Mouse (Mus musculus): ENCODE measurements around the gene Stx2. TPM values are rescaled to one million over a fixed set of nuclear protein-coding genes. Genes with fewer than 3 reads are reported as not detected.
"Not testable (repeated sequence)": the region's sequence is repeated elsewhere in the genome, so short reads cannot be mapped to it uniquely, and the experiment has no call there.

Gene Stx2
- polyA plus RNA-seq, 1 experiment from 2014 or later = 36.7 TPM

- H3K36me3 ChIP-seq (ENCODE audit: insufficient read depth, low read length) = no peaks in the 10 kb centered on the region
- H3K4me2 ChIP-seq (replicated peaks; ENCODE audit: low read depth, low read length) = no peak overlapping the region
- no peaks in the 10 kb centered on the region for H3K4me1 ChIP-seq (ENCODE audit: insufficient read depth, low read length)
- no peak for ATAC-seq (ENCODE audit: low FRiP score, low TSS enrichment)
- no peak overlapping the region for H3K4me3 ChIP-seq (ENCODE audit: low read length)
- no peak overlapping the region for H3K9ac ChIP-seq (replicated peaks; ENCODE audit: low read length)
- 45% methylated on average over 4 of the region's 4 CpGs for WGBS
- no peak overlapping the region for H3K27ac ChIP-seq (ENCODE audit: low read length)
- H3K9me3 ChIP-seq (ENCODE audit: low read length) = peaks cover 11% of the 10 kb centered on the region
- no peaks in the 10 kb centered on the region for H3K27me3 ChIP-seq (ENCODE audit: insufficient read depth, low read length)
These were observed 44.0 kb downstream of the Stx2 start for GRCm38 (mm10) chr5:128964353-128964752.

GRCm38 (mm10) chr5:128958916-128959315 is 49.5 kb downstream of the Stx2 start:
- no peaks in the 10 kb centered on the region for H3K27me3 ChIP-seq (ENCODE audit: insufficient read depth, low read length)
- no peak overlapping the region for H3K27ac ChIP-seq (ENCODE audit: low read length)
- H3K36me3 ChIP-seq (ENCODE audit: insufficient read depth, low read length) = no peaks in the 10 kb centered on the region
- WGBS = 78% methylated on average over 3 of the region's 3 CpGs
- no peaks in the 10 kb centered on the region for H3K4me1 ChIP-seq (ENCODE audit: insufficient read depth, low read length)
- no peak overlapping the region for H3K4me3 ChIP-seq (ENCODE audit: low read length)
- no peak overlapping the region for H3K9ac ChIP-seq (replicated peaks; ENCODE audit: low read length)
- H3K4me2 ChIP-seq (replicated peaks; ENCODE audit: low read depth, low read length) = no peak overlapping the region
- peaks cover 14% of the 10 kb centered on the region for H3K9me3 ChIP-seq (ENCODE audit: low read length)
- no peak for ATAC-seq (ENCODE audit: low FRiP score, low TSS enrichment)

DNA sequence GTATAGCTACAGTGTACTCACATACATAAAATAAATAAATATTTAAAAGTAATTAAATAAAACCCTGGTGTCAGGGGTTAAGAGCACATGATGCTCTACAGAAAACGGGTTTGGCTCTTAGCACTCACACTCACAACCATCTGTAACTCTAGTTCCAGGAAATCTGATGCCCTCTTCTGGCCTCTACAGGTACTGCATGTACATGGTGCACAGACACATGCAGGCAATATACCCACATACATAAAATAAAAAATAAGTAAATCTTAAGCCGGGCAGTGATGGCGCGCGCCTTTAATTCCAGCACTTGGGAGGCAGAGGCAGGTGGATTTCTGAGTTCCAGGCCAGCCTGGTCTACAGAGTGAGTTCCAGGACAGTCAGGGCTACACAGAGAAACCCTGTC is 54.0 kb downstream of the Stx2 start:
- peaks cover 15% of the 10 kb centered on the region for H3K27me3 ChIP-seq (ENCODE audit: insufficient read depth, low read length)
- not testable (repeated sequence) for ATAC-seq (ENCODE audit: low FRiP score, low TSS enrichment); H3K9ac ChIP-seq (replicated peaks; ENCODE audit: low read length); H3K4me3 ChIP-seq (ENCODE audit: low read length); H3K4me1 ChIP-seq (ENCODE audit: insufficient read depth, low read length); H3K4me2 ChIP-seq (replicated peaks; ENCODE audit: low read depth, low read length); H3K27ac ChIP-seq (ENCODE audit: low read length); H3K9me3 ChIP-seq (ENCODE audit: low read length); H3K36me3 ChIP-seq (ENCODE audit: insufficient read depth, low read length)
- WGBS = 92% methylated on average over 5 of the region's 5 CpGs

GRCm38 (mm10) chr5:128953278-128954070 is 54.9 kb downstream of the Stx2 start, which contains the start of gene Rimbp2:
TSS of gene Rimbp2 (minus strand) at chr5:128953486.
- peaks cover 3% of the 10 kb centered on the region; the same call in 1 of the 2 replicates for H3K9me3 ChIP-seq (ENCODE audit: low read length)
- H3K4me2 ChIP-seq (replicated peaks; ENCODE audit: low read depth, low read length) = peak within 1 kb of the TSS; percentile 66
- H3K27me3 ChIP-seq (ENCODE audit: insufficient read depth, low read length) = peaks cover 15% of the 10 kb centered on the region
- WGBS = 11% methylated on average over 17 of the region's 17 CpGs
- H3K9ac ChIP-seq (replicated peaks; ENCODE audit: low read length) = 0 out of 2 replicates have a peak within 1 kb of the TSS, but pooled peaks have one; percentile 8
- H3K36me3 ChIP-seq (ENCODE audit: insufficient read depth, low read length) = no peaks in the 10 kb centered on the region
- peak within 1 kb of the TSS; percentile 40 for H3K4me3 ChIP-seq (ENCODE audit: low read length)
- H3K27ac ChIP-seq (ENCODE audit: low read length) = no peak within 1 kb of the TSS
- H3K4me1 ChIP-seq (ENCODE audit: insufficient read depth, low read length) = peaks cover 7% of the 10 kb centered on the region; the same call in 1 of the 2 replicates
- peak; percentile 84; the same call in 1 of the 2 replicates for ATAC-seq (ENCODE audit: low FRiP score, low TSS enrichment)

DNA sequence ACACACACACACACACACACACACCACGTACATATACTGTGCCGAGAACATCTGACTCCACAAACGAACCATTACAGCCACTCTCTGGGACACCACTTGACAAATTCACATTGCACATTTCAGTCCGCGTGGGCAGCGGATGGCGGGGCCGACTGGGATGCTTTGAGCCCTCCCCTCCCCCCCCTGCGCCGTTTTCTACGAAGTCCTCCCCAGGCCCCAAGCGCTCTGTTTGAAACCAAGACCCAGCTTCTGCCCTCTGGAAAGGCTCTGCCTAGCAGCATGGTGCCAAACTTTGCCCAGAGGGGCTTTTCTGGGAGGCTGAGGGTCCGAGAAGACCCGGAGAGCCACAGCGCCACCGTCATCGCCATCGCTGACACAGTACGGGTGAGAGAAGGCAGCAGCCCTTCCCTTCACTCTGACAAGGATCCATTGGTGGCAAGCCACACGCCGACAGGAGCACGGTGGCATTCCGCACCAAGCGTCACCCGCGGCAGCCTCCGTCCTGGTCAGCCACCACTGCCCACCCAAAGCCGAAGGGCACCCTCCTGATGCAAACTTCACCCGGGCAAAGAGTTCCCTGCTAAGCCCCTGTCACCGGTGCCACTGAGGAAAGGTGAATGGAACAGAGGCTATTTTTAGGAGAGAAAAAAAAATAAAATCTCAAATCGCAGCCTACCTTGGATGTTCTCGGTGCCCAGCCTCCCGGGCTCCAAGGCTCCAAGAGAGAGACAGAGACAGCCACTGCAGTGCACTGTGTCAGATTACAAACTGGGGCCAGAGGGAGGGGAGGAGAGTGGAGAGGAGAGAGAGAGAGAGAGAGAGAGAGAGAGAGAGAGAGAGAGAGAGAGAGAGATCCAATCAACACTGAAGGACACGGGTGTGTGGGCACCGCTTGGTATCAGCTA is 55.8 kb downstream of the Stx2 start:
- H3K9me3 ChIP-seq (ENCODE audit: low read length) = peaks cover 3% of the 10 kb centered on the region; the same call in 1 of the 2 replicates
- H3K27ac ChIP-seq (ENCODE audit: low read length) = no peak overlapping the region
- 0 out of 2 replicates have a peak, but pooled peaks have one; percentile 33 for ATAC-seq (ENCODE audit: low FRiP score, low TSS enrichment)
- 0 out of 2 replicates have a peak overlapping the region, but pooled peaks have one; percentile 8 for H3K9ac ChIP-seq (replicated peaks; ENCODE audit: low read length)
- peaks cover 7% of the 10 kb centered on the region; the same call in 1 of the 2 replicates for H3K4me1 ChIP-seq (ENCODE audit: insufficient read depth, low read length)
- peak overlapping the region; percentile 66 for H3K4me2 ChIP-seq (replicated peaks; ENCODE audit: low read depth, low read length)
- no peaks in the 10 kb centered on the region for H3K36me3 ChIP-seq (ENCODE audit: insufficient read depth, low read length)
- 2% methylated on average over 35 of the region's 35 CpGs for WGBS
- H3K27me3 ChIP-seq (ENCODE audit: insufficient read depth, low read length) = peaks cover 15% of the 10 kb centered on the region
- H3K4me3 ChIP-seq (ENCODE audit: low read length) = peak overlapping the region; percentile 40

GRCm38 (mm10) chr5:128951472-128951871 is 56.9 kb downstream of the Stx2 start:
- ATAC-seq (ENCODE audit: low FRiP score, low TSS enrichment) = no peak
- whole genome bisulfite sequencing = 38% methylated on average over 4 of the region's 4 CpGs
- Histone ChIP-seq H3K4me3 (ENCODE audit: low read length) (no peak overlapping the region), H3K9me3 (ENCODE audit: low read length) (peaks cover 3% of the 10 kb centered on the region; the same call in 1 of the 2 replicates), H3K27me3 (ENCODE audit: insufficient read depth, low read length) (peaks cover 15% of the 10 kb centered on the region), H3K9ac (replicated peaks; ENCODE audit: low read length) (no peak overlapping the region), H3K27ac (ENCODE audit: low read length) (no peak overlapping the region), H3K36me3 (ENCODE audit: insufficient read depth, low read length) (no peaks in the 10 kb centered on the region), H3K4me1 (ENCODE audit: insufficient read depth, low read length) (peaks cover 7% of the 10 kb centered on the region; the same call in 1 of the 2 replicates), H3K4me2 (replicated peaks; ENCODE audit: low read depth, low read length) (no peak overlapping the region)

GRCm38 (mm10) chr5:128947093-128947492 is 61.3 kb downstream of the Stx2 start:
- Histone ChIP-seq H3K9ac (replicated peaks; ENCODE audit: low read length) (no peak overlapping the region), H3K9me3 (ENCODE audit: low read length) (no peaks in the 10 kb centered on the region), H3K4me3 (ENCODE audit: low read length) (no peak overlapping the region), H3K4me2 (replicated peaks; ENCODE audit: low read depth, low read length) (no peak overlapping the region), H3K36me3 (ENCODE audit: insufficient read depth, low read length) (no peaks in the 10 kb centered on the region), H3K27me3 (ENCODE audit: insufficient read depth, low read length) (peaks cover 8% of the 10 kb centered on the region), H3K27ac (ENCODE audit: low read length) (no peak overlapping the region), H3K4me1 (ENCODE audit: insufficient read depth, low read length) (no peaks in the 10 kb centered on the region)
- no peak for ATAC-seq (ENCODE audit: low FRiP score, low TSS enrichment)
- 80% methylated on average over 5 of the region's 5 CpGs for WGBS

DNA sequence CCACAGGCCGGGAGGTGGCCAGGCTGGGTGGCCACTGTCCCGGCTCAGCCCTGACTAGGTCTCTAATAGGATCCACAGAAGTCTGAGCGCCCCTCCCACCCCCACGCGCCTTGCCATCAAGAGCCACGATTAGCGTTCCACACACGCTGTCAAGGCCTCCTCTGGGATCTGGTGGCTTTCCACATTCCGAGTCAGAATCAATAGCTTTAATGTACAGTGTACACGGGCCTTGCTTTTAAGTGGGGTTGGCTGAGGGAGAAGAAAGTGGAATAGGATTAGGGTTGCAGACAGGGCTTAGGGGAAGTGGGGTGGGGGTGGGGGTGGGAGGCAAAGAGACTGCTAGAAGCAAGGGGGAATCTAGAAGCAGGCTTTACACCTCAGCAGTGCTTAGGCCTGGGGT is 67.9 kb downstream of the Stx2 start:
- no peaks in the 10 kb centered on the region for H3K9me3 ChIP-seq (ENCODE audit: low read length)
- no peak overlapping the region for H3K4me2 ChIP-seq (replicated peaks; ENCODE audit: low read depth, low read length)
- 74% methylated on average over 10 of the region's 10 CpGs for WGBS
- no peaks in the 10 kb centered on the region for H3K4me1 ChIP-seq (ENCODE audit: insufficient read depth, low read length)
- H3K36me3 ChIP-seq (ENCODE audit: insufficient read depth, low read length) = no peaks in the 10 kb centered on the region
- H3K27ac ChIP-seq (ENCODE audit: low read length) = no peak overlapping the region
- no peak overlapping the region for H3K4me3 ChIP-seq (ENCODE audit: low read length)
- no peak for ATAC-seq (ENCODE audit: low FRiP score, low TSS enrichment)
- no peaks in the 10 kb centered on the region for H3K27me3 ChIP-seq (ENCODE audit: insufficient read depth, low read length)
- no peak overlapping the region for H3K9ac ChIP-seq (replicated peaks; ENCODE audit: low read length)

DNA sequence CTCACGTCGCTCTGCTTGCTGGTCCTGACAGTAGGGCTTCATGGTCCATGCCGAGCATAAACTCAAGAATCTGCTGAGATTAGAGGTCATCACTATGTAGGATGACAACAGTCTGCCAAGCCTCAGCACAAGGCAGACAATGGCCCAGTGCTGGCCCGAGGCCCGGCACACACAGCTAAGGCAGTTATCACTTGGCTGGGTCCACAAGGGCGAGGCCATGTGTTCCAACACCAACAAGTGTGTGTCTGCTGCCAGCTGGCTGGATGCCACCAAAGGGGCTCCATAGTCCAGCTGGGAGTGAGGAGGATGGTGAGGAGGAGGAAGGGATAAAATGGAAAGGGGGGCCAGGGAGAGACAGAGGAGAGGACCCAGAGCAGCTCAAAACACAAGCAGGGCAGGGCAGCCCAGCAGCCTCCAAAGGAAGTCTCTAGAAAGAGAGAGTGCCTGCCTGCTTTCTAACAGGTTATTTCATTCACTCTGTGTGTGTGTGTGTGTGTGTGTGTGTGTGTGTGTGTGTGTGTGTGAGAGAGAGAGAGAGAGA is 72.9 kb downstream of the Stx2 start:
- no peaks in the 10 kb centered on the region for H3K4me1 ChIP-seq (ENCODE audit: insufficient read depth, low read length)
- H3K4me3 ChIP-seq (ENCODE audit: low read length) = no peak overlapping the region
- H3K4me2 ChIP-seq (replicated peaks; ENCODE audit: low read depth, low read length) = no peak overlapping the region
- WGBS = 73% methylated on average over 6 of the region's 6 CpGs
- H3K9me3 ChIP-seq (ENCODE audit: low read length) = no peaks in the 10 kb centered on the region
- H3K36me3 ChIP-seq (ENCODE audit: insufficient read depth, low read length) = no peaks in the 10 kb centered on the region
- no peak for ATAC-seq (ENCODE audit: low FRiP score, low TSS enrichment)
- no peak overlapping the region for H3K27ac ChIP-seq (ENCODE audit: low read length)
- H3K9ac ChIP-seq (replicated peaks; ENCODE audit: low read length) = no peak overlapping the region
- no peaks in the 10 kb centered on the region for H3K27me3 ChIP-seq (ENCODE audit: insufficient read depth, low read length)

Data from kidney, embryonic 16.5 days (tissue).